Mouse (Mus musculus) forebrain, postnatal 0 days (tissue): ENCODE data around the gene Fars2. TPM values are rescaled to one million over a fixed set of nuclear protein-coding genes. Genes with fewer than 3 reads are reported as not detected.

Experiments
- ATAC-seq: fragments of 200-750 bp; cut with Nextera tagmentation; 2 replicates; pipeline ENCODE4 v1.8.0; 2017; ENCODE audit warnings: mild to moderate bottlenecking, moderate library complexity
- DNase-seq: peaks from one replicate; pipeline ENCODE4 v3.0.0-alpha.2; 2015
- H3K27ac ChIP-seq: fragments of 300-500 bp; sonication (generic); 2 replicates; pipeline ENCODE4 v1.5.1; 2014; ENCODE audit warnings: low read depth, mild to moderate bottlenecking, antibody characterized with exemption, low read length, moderate library complexity, mixed read lengths
- H3K27me3 ChIP-seq: fragments of 300-500 bp; sonication (generic); 2 replicates; pipeline ENCODE4 v1.6.1; 2014; ENCODE audit warnings: mild to moderate bottlenecking, low read length, mixed read lengths; ENCODE audit not compliant: insufficient read depth
- H3K36me3 ChIP-seq: fragments of 300-500 bp; sonication (generic); 2 replicates; pipeline ENCODE4 v1.6.1; 2014; ENCODE audit warnings: mild to moderate bottlenecking, moderate library complexity; ENCODE audit not compliant: insufficient read depth
- H3K4me1 ChIP-seq: fragments of 300-500 bp; sonication (generic); 2 replicates; pipeline ENCODE4 v1.6.1; 2014; ENCODE audit warnings: antibody characterized with exemption; ENCODE audit not compliant: insufficient read depth
- H3K4me2 ChIP-seq: fragments of 300-500 bp; sonication (generic); 2 replicates; pipeline ENCODE4 v1.6.1; 2014; ENCODE audit warnings: low read depth, mild to moderate bottlenecking, moderate library complexity
- H3K4me3 ChIP-seq: fragments of 300-500 bp; sonication (generic); 2 replicates; pipeline ENCODE4 v1.5.1; 2014; ENCODE audit warnings: low read depth, low read length, mixed read lengths
- H3K9ac ChIP-seq: fragments of 300-500 bp; sonication (generic); 2 replicates; pipeline ENCODE4 v1.6.1; 2014; ENCODE audit warnings: mild to moderate bottlenecking
- H3K9me3 ChIP-seq: fragments of 300-500 bp; sonication (generic); 2 replicates; pipeline ENCODE4 v1.6.1; 2016; ENCODE audit warnings: low read length
- CTCF ChIP-seq: sonication (generic); IDR thresholded peaks from 2 replicates; pipeline ENCODE4 v1.5.1; 2016; ENCODE audit warnings: antibody characterized with exemption, control low read depth, low read depth
- WGBS: fragments of 180-500 bp; shearing (Covaris S2); extraction: QIAGEN DNeasy Blood & Tissue Kit; methylation state at CpG from one replicate; pipeline ENCODE4 v1.1.7; 2014; 5-methylcytosine and 5-hydroxymethylcytosine counted together
- polyA plus RNA-seq: library from polyadenylated mRNA; unstranded; fragments of >200 nt; fragmentation: Nextera tagmentation; extraction: Ambion mirVana; gene quantifications from 2 replicates; pipeline ENCODE4 v1.2.1, GENCODE M21; 2015
- total RNA-seq: library from RNA; depleted of rRNA; stranded (reverse); fragments of >200 nt; gene quantifications from 2 replicates; pipeline ENCODE4 v1.2.3, GENCODE M21; 2014

Fars2 gene
- total and polyA plus RNA-seq, 2 experiments from 2014 or later, result 29.9 to 35.5 TPM

GRCm38 (mm10) chr13:36533518-36533917, 416.3 kb downstream of the Fars2 start:
- Histone ChIP-seq H3K4me2 (no peak overlapping the region), H3K27me3 (no peaks in the 10 kb centered on the region), H3K27ac (no peak overlapping the region), H3K4me3 (no peak overlapping the region), H3K9me3 (no peaks in the 10 kb centered on the region), H3K36me3 (no peaks in the 10 kb centered on the region), H3K9ac (no peak overlapping the region), H3K4me1 (no peaks in the 10 kb centered on the region)
- 22% methylated on average over 7 of the region's 7 CpGs for WGBS
- DNase-seq (peak; percentile 49), ATAC-seq (peak; percentile 63)
- TF ChIP-seq CTCF, result no peak

GRCm38 (mm10) chr13:36533966-36534540, 416.8 kb downstream of the Fars2 start:
- no peak overlapping the region for H3K9ac ChIP-seq
- TF ChIP-seq CTCF, result no peak
- DNase-seq, result no peak
- no peaks in the 10 kb centered on the region for H3K9me3 ChIP-seq
- H3K4me2 ChIP-seq, result no peak overlapping the region
- no peak for ATAC-seq
- 60% methylated on average over 8 of the region's 8 CpGs for WGBS
- no peaks in the 10 kb centered on the region for H3K36me3 ChIP-seq
- H3K27ac ChIP-seq, result no peak overlapping the region
- no peak overlapping the region for H3K4me3 ChIP-seq
- H3K27me3 ChIP-seq, result no peaks in the 10 kb centered on the region
- H3K4me1 ChIP-seq, result no peaks in the 10 kb centered on the region

- no peak overlapping the region for H3K4me3 ChIP-seq
- H3K4me2 ChIP-seq, result no peak overlapping the region
- WGBS, result 59% methylated on average over 3 of the region's 3 CpGs
- TF ChIP-seq CTCF, result no peak
- H3K27ac ChIP-seq, result no peak overlapping the region
- no peaks in the 10 kb centered on the region for H3K4me1 ChIP-seq
- no peak for ATAC-seq
- no peaks in the 10 kb centered on the region for H3K9me3 ChIP-seq
- H3K27me3 ChIP-seq, result no peaks in the 10 kb centered on the region
- DNase-seq, result no peak
- no peak overlapping the region for H3K9ac ChIP-seq
- H3K36me3 ChIP-seq, result no peaks in the 10 kb centered on the region
Observed at GRCm38 (mm10) chr13:36537580-36537979, 420.4 kb downstream of the Fars2 start.

- ATAC-seq (no peak), DNase-seq (no peak)
- H3K9ac ChIP-seq, result no peak overlapping the region
- H3K27ac ChIP-seq, result no peak overlapping the region
- H3K4me3 ChIP-seq, result no peak overlapping the region
- H3K4me2 ChIP-seq, result no peak overlapping the region
- TF ChIP-seq CTCF, result no peak
- H3K9me3 ChIP-seq, result no peaks in the 10 kb centered on the region
- WGBS, result 49% methylated on average over 2 of the region's 2 CpGs
- no peaks in the 10 kb centered on the region for H3K36me3 ChIP-seq
- H3K4me1 ChIP-seq, result no peaks in the 10 kb centered on the region
- no peaks in the 10 kb centered on the region for H3K27me3 ChIP-seq
Observed at GRCm38 (mm10) chr13:36538385-36538784, 421.2 kb downstream of the Fars2 start.

- no peaks in the 10 kb centered on the region for H3K4me1 ChIP-seq
- no peak overlapping the region for H3K9ac ChIP-seq
- no peak overlapping the region for H3K4me2 ChIP-seq
- no peaks in the 10 kb centered on the region for H3K27me3 ChIP-seq
- DNase-seq, result no peak
- no peak for ATAC-seq
- H3K36me3 ChIP-seq, result no peaks in the 10 kb centered on the region
- H3K9me3 ChIP-seq, result no peaks in the 10 kb centered on the region
- WGBS, result 66% methylated on average over 10 of the region's 10 CpGs
- no peak overlapping the region for H3K27ac ChIP-seq
- TF ChIP-seq CTCF, result no peak
- no peak overlapping the region for H3K4me3 ChIP-seq
Observed at GRCm38 (mm10) chr13:36540231-36540630, 423.0 kb downstream of the Fars2 start.

GRCm38 (mm10) chr13:36541287-36541780, 424.1 kb downstream of the Fars2 start:
- DNase-seq, result no peak
- H3K4me2 ChIP-seq, result no peak overlapping the region
- no peaks in the 10 kb centered on the region for H3K9me3 ChIP-seq
- no peaks in the 10 kb centered on the region for H3K27me3 ChIP-seq
- no peaks in the 10 kb centered on the region for H3K36me3 ChIP-seq
- H3K4me3 ChIP-seq, result no peak overlapping the region
- no peak overlapping the region for H3K9ac ChIP-seq
- 86% methylated on average over 2 of the region's 2 CpGs for WGBS
- H3K27ac ChIP-seq, result no peak overlapping the region
- no peak for ATAC-seq
- no peak for TF ChIP-seq CTCF
- H3K4me1 ChIP-seq, result no peaks in the 10 kb centered on the region

GRCm38 (mm10) chr13:36550694-36551093, 433.5 kb downstream of the Fars2 start:
- ATAC-seq (peak; percentile 77), DNase-seq (no peak)
- H3K27me3 ChIP-seq, result no peaks in the 10 kb centered on the region
- 30% methylated on average over 6 of the region's 6 CpGs for WGBS
- H3K4me1 ChIP-seq, result no peaks in the 10 kb centered on the region
- H3K27ac ChIP-seq, result no peak overlapping the region
- no peaks in the 10 kb centered on the region for H3K9me3 ChIP-seq
- H3K36me3 ChIP-seq, result no peaks in the 10 kb centered on the region
- TF ChIP-seq CTCF, result no peak
- no peak overlapping the region for H3K4me2 ChIP-seq
- H3K9ac ChIP-seq, result no peak overlapping the region
- H3K4me3 ChIP-seq, result no peak overlapping the region
